Mouse (Mus musculus) yolk sac, embryonic 10.5 days (tissue): ENCODE data around the gene Ddx11.
A peak's percentile ranks its signal among the peaks of the same experiment; 100 is the strongest.

Experiments used
- DNase-seq: peaks from one replicate; pipeline ENCODE4 v3.0.0-alpha.2; 2017; ENCODE audit warnings: low spot score

Ddx11 gene

GRCm38 (mm10) chr17:66123066-66123815 lies at the start of gene Ddx11:
Gene Ddx11 (plus strand): TSS chr17:66123520.
- peak; percentile 90 for DNase-seq

GRCm38 (mm10) chr17:66073971-66074370 lies 49.3 kb upstream of the Ddx11 start:
- no peak for DNase-seq

- DNase-seq: no peak
Measured at GRCm38 (mm10) chr17:66075827-66076173, 47.5 kb upstream of the Ddx11 start.

GRCm38 (mm10) chr17:66076174-66076927 lies 47.0 kb upstream of the Ddx11 start:
- DNase-seq: peak; percentile 10

GRCm38 (mm10) chr17:66076934-66077333 lies 46.4 kb upstream of the Ddx11 start, which contains the start of gene Ankrd12:
Gene Ankrd12 (minus strand): TSS chr17:66077089.
- DNase-seq: peak; percentile 94

GRCm38 (mm10) chr17:66077437-66077850 lies 45.9 kb upstream of the Ddx11 start:
- no peak for DNase-seq

GRCm38 (mm10) chr17:66084486-66084885 lies 38.8 kb upstream of the Ddx11 start:
- no peak for DNase-seq

GRCm38 (mm10) chr17:66085038-66085437 lies 38.3 kb upstream of the Ddx11 start:
- DNase-seq: no peak

- DNase-seq: no peak
Measured at GRCm38 (mm10) chr17:66090251-66090650, 33.1 kb upstream of the Ddx11 start.

GRCm38 (mm10) chr17:66091392-66091791 lies 31.9 kb upstream of the Ddx11 start:
- no peak for DNase-seq

GRCm38 (mm10) chr17:66092065-66092464 lies 31.3 kb upstream of the Ddx11 start:
- DNase-seq: no peak

GRCm38 (mm10) chr17:66092664-66093063 lies 30.7 kb upstream of the Ddx11 start:
- DNase-seq: no peak

GRCm38 (mm10) chr17:66100566-66101379 lies 22.5 kb upstream of the Ddx11 start:
- no peak for DNase-seq

- peak; percentile 94 for DNase-seq
Measured at GRCm38 (mm10) chr17:66101380-66102330, 21.7 kb upstream of the Ddx11 start, which contains the start of gene Ndufv2. Gene Ndufv2 (minus strand): TSS chr17:66101559.

- no peak for DNase-seq
Measured at GRCm38 (mm10) chr17:66104076-66104475, 19.2 kb upstream of the Ddx11 start.

- peak; percentile 21 for DNase-seq
Measured at GRCm38 (mm10) chr17:66106601-66107267, 16.6 kb upstream of the Ddx11 start.

- DNase-seq: no peak
Measured at GRCm38 (mm10) chr17:66107466-66107865, 15.9 kb upstream of the Ddx11 start.

- no peak for DNase-seq
Measured at GRCm38 (mm10) chr17:66108198-66108597, 15.1 kb upstream of the Ddx11 start.

GRCm38 (mm10) chr17:66110746-66111145 lies 12.6 kb upstream of the Ddx11 start:
- no peak for DNase-seq

GRCm38 (mm10) chr17:66111402-66111959 lies 11.8 kb upstream of the Ddx11 start, which contains the start of gene Washc1:
Gene Washc1 (plus strand): TSS chr17:66111545.
- DNase-seq: peak; percentile 94
